Mouse (Mus musculus) liver, embryonic 15.5 days (tissue): ENCODE measurements around the gene Fam102b. TPM values are rescaled to one million over a fixed set of nuclear protein-coding genes. Genes with fewer than 3 reads are reported as not detected.

ENCODE experiments used
- microRNA-seq: library from miRNA; unstranded; fragments of <30 nt; microRNA quantifications from one replicate; pipeline ENCODE4, GENCODE M21; 2016
- polyA plus RNA-seq: library from polyadenylated mRNA; unstranded; fragments of >200 nt; fragmentation: Nextera tagmentation; extraction: Ambion mirVana; gene quantifications from 2 replicates; pipeline ENCODE4 v1.2.1, GENCODE M21; 2015

The Fam102b gene
- polyA plus RNA-seq, 1 experiment from 2014 or later, result 2.0 TPM

Small RNA genes within 50 kb of the gene (microRNA-seq; reads per million reads assigned to microRNA genes)
- gene Gm44384, result not detected

Other genes starting within 250 kb of the Fam102b start
- gene Stxbp3, start 187.1 kb downstream of the Fam102b start, polyA plus RNA-seq, result 16.8 and 19.2 TPM in 2 replicates
- 0.03 and 0.16 TPM in 2 replicates for gene Fndc7, start 137.6 kb downstream of the Fam102b start, polyA plus RNA-seq
- gene Prpf38b, start 115.9 kb downstream of the Fam102b start, polyA plus RNA-seq, result 26.3 and 26.4 TPM in 2 replicates
- gene Henmt1, start 87.7 kb downstream of the Fam102b start, polyA plus RNA-seq, result not detected in 2 replicates
- gene Gm9857, start 87.2 kb downstream of the Fam102b start, polyA plus RNA-seq, result not detected in 2 replicates
- gene Slc25a54, start 52.9 kb upstream of the Fam102b start, polyA plus RNA-seq, result not detected in 2 replicates
- gene Slc25a24, start 95.5 kb upstream of the Fam102b start, polyA plus RNA-seq, result 3.8 and 4.8 TPM in 2 replicates